Mouse (Mus musculus) splenic B cell, adult 2 months (primary cell): ENCODE measurements around the gene Slc22a1.
"Not testable (repeated sequence)": the region's sequence is repeated elsewhere in the genome, so short reads cannot be mapped to it uniquely, and the experiment has no call there.

ENCODE experiments used
- DNase-seq: peaks from one replicate; pipeline ENCODE4 v3.0.0-alpha.2; 2011; ENCODE audit warnings: low read depth, low spot score
- H3K27me3 ChIP-seq: 2 replicates; pipeline ENCODE4 v1.6.1; 2012; ENCODE audit warnings: mild to moderate bottlenecking, low read length, moderate library complexity, mixed read lengths; ENCODE audit not compliant: control insufficient read depth, poor library complexity, insufficient read depth, severe bottlenecking
- H3K36me3 ChIP-seq: 2 replicates; pipeline ENCODE4 v1.6.1; 2012; ENCODE audit warnings: mild to moderate bottlenecking, low read length, moderate library complexity, mixed read lengths; ENCODE audit not compliant: control insufficient read depth, poor library complexity, insufficient read depth, severe bottlenecking

The Slc22a1 gene

DNA sequence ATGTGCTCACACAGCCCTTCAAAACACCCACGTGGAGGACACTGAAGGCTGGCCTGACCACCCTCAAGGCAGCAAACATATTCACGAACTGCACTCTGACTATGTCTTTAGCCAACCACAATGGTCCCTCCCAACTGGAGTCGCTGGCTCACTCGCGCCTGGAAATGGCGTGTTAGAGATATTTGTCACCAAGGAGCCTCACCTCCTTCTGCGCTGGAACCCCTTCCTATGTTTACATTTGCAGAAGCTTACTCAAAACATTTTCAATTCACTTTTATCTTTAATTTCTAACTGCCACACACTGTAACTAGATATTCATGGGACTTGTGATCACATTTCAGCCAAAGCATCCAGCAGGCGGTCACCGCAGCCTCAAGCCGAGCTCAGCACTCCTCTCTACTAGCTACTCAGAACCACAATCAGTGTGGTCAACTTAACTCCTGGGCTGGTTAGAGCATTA lies 31.0 kb upstream of the Slc22a1 start:
- H3K36me3 ChIP-seq: peaks cover 1% of the 10 kb centered on the region; the same call in 1 of the 2 replicates
- DNase-seq: no peak
- H3K27me3 ChIP-seq: no peaks in the 10 kb centered on the region

DNA sequence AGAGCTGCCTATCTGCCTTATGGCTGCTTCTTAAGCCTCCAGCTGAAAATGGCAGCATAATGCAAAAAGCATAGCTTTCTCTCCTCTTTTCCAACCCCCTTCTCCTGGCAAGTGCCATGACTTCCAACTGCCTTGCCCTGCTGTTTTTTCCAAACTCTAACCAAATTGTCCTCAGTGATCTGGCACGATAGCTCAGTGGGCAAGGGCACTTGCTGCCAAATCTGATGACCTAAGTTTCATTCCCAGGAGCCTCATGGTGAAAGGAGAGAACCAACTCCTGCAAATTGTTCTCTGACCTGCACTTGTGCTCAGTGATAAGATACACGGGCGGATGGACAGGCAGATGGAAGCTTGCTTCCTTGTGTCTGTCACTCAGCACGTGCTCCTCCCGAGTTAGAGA lies 27.3 kb upstream of the Slc22a1 start:
- no peak for DNase-seq

DNA sequence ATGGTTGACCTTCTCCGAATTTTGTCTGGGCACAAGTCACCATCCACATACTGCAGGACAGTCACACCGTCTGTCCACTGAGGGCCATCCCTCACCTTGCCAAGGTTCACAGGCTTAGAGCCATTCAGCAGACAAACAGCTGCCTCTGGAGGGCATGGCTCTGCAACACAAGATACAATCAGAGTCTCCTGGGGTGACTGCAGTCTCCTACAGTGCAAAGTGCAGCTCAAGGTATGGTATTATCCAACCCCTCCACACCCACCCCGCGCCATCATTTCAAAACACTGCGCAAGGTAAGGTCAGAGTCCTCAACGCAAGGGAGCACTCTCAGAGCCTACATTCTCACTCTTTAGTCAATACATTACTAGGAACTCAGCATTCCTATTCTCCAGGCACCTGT lies 24.7 kb upstream of the Slc22a1 start:
- H3K27me3 ChIP-seq: no peaks in the 10 kb centered on the region

More for the DNA sequence above, 27.3 kb upstream of the Slc22a1 start:
- Histone ChIP-seq H3K27me3 (no peaks in the 10 kb centered on the region), H3K36me3 (peaks cover 1% of the 10 kb centered on the region; the same call in 1 of the 2 replicates)

DNA sequence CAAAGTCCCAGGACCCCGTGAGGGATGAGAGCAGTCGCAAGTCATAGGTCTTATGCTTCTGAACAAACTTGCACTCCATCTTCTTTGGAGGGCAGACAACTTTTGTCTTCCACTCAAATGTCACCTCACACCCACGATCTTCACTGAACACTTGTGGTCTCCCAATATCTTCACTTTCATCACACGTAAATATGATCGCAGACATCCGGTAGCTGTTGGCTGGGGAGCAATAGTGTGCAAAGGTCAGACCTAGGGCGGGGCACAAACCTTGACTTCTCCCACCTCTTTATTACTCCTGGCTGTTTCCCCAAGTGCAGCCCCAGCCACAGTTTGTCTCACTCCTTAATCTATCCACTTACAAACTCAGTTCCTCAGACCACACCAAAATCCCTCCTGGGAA lies 16.3 kb upstream of the Slc22a1 start:
- Histone ChIP-seq H3K36me3 (no peaks in the 10 kb centered on the region; the same call in 1 of the 2 replicates), H3K27me3 (no peaks in the 10 kb centered on the region)
- DNase-seq: no peak

More for the DNA sequence above, 24.7 kb upstream of the Slc22a1 start:
- DNase-seq: no peak
- peaks cover 1% of the 10 kb centered on the region; the same call in 1 of the 2 replicates for H3K36me3 ChIP-seq

DNA sequence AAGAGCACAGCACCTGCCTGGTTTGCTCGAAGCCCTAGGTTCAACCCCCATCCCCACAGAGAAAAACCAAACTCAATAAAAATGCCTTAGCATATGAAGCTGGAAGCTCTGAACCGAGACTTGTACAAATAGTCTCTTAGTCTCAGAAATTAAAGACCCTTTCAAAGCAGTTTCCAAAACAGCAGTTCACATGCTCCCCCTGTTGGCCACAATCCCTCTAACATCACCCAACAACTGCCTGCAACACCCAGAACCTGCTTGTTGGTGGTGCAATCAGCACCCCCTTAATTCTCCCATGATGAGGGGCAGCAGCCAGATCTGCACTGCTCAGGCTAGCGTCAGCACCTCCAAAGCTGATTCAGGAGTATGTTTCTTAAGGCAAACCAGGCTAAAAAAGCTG lies 13.9 kb upstream of the Slc22a1 start:
- H3K27me3 ChIP-seq: no peaks in the 10 kb centered on the region
- no peaks in the 10 kb centered on the region; the same call in 1 of the 2 replicates for H3K36me3 ChIP-seq
- DNase-seq: peak; percentile 4

DNA sequence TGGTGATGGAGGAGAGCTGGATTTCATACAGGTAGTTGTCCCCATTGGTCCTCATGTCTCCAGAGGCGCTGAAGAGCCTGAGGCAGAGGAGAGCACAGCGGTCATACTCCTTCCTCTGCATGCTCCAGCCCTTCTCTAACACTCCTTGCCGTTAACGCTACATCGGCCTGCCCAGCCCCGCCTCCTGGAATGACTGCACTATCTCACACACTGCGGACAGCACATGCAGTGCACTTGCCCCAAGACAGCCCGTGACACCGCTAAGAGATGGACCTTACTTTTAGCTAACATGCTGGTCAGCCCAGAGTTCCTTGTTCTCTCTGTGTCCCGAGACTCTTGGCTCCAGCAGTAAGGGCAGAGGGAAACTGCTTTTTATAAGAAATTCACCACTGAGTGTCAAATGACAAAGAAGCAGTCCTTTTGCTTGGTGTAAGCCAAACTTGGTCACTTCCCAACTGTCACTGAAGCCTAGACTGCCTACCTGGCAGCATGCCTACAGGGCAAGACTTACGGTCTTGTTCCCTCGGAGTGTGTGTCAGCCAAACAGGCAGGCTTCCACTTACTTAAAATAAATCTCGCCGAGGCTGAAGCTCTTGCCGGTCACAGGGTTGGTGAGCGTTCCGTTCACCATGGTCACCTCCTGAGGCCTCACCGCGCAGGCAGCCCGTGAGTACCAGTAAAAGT lies 12.9 kb upstream of the Slc22a1 start:
- no peaks in the 10 kb centered on the region; the same call in 1 of the 2 replicates for H3K36me3 ChIP-seq
- H3K27me3 ChIP-seq: no peaks in the 10 kb centered on the region
- no peak for DNase-seq

DNA sequence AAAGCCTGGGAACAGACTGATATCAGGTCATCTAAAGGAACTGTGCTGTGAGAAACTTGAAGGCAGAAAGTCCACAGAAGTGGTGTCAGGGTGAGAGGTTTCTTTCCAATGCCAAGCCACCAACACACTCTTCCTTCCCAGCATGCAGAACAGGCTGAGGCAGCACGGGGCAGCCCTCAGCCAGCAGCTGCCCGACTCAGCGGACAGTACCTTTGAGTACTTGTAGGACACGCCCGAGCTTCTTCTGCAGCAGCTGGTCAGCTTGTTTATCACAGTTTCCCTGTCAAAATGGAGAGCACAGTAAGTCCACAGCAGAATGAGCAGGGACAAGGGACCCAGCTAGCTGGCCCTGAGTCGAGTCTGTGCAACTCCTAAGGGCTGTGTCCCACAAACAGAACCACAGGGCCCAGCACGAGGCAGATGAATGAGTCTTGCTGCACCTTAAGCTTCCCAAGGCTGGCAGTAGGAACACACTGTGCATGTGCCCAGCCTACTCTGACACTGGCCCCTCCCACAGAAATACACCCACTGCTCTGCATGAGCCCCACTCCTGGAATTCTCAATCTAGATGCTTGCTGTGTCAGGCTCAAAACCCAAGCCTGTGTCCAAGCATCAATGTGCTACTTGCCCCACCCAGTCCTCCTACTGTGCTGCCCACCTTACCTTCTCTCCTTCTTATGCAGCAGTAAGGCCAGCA lies 9.4 kb upstream of the Slc22a1 start:
- Histone ChIP-seq H3K27me3 (no peaks in the 10 kb centered on the region), H3K36me3 (no peaks in the 10 kb centered on the region)
- DNase-seq: no peak

DNA sequence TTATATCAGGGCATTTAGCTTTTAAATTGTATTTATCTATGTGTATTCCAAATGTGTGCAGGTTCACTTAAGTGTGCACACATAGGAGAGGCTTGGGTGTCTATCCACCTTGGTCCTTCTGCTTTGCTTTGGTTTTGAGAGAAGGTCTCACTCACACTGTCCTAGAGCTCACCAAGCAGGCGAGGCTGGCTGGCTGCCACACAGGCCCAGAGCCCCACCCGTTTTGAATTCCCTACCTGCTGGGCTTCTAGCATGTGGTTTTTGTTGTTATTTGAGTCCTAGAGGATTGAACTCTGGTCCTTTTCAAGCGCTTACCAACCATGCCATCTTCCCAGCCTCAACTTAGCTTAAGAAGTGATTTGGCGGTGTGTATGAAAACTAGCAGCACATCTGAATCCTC lies 8.8 kb upstream of the Slc22a1 start:
- Histone ChIP-seq H3K36me3 (no peaks in the 10 kb centered on the region), H3K27me3 (no peaks in the 10 kb centered on the region)
- DNase-seq: no peak

DNA sequence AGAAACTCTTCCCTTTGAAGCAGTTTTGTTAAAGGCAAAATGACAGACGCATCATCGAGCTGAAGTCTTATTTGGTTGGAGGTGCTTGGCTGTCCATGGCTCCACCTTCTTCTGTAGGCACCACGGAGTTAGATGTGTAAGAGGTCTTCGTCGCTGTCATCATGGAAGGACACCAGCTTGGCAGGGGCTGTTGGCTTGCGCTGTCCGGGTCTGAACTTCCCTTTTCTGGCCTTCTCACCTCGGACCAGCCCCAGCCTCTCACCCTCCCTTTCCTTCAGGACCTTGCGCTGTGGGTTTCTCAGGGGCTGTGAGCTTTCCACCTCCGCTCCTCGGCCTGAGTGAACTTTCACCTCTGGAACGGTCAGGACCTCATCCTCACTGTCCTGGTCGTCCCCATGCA lies 8.0 kb upstream of the Slc22a1 start:
- no peaks in the 10 kb centered on the region for H3K36me3 ChIP-seq
- H3K27me3 ChIP-seq: no peaks in the 10 kb centered on the region
- no peak for DNase-seq

DNA sequence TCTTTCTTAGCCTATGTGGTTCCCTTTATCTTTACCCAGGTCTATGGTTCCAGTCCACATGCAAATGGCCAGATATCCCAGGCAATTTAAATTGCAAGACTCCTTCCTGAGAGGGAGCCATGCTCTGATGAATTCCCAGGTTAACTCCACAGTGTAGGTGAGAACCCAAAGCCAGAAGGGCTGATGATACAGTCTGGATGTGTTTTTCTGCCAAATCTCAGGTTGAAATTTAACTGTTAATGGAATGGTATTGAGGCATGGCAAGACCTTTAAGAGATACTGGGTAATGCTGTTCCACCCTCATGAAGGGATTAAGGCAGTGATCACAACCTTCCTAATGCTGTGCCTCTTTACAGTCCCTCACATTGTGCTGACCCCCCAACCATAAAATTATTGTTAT lies 2.6 kb upstream of the Slc22a1 start:
- no peak for DNase-seq
- H3K36me3 ChIP-seq: no peaks in the 10 kb centered on the region
- H3K27me3 ChIP-seq: no peaks in the 10 kb centered on the region

DNA sequence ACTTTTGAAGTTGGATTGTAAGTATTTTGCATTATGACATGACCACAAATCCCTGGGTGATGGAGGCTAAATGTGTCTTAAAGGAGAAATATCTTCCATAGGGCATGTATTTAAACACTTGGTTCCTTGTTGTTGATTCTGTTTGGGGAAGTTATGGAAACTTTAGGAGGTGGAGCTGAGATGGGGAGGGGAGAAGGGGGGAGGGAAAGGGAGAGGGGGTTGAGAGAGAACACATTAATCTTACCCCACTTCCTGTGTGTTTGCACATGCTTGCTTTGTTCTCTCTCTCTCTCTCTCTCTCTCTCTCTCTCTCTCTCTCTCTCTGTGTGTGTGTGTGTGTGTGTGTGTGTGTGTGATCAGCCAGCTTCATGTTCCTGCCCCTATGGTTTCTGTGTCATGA lies 1.5 kb upstream of the Slc22a1 start:
- no peaks in the 10 kb centered on the region for H3K36me3 ChIP-seq
- no peaks in the 10 kb centered on the region for H3K27me3 ChIP-seq
- no peak for DNase-seq

DNA sequence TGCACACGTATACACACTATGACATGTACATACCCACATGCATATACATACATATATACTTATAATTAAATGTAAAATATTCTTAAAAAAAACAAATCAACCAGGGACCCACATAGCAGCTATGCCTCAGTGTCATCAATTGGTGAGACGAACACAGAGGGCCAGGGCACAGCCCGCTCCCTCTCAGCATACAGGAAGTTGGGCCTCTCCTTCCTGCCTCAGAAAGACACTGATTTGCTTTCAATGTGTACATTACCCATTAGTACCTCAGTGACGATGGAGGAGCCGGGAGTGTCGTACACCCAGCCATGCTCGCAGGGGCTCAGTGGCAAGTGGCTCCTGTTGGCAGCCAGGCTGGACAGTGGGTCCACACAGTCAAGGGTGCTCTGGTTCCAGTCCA lies 649 bp downstream of the Slc22a1 start:
- DNase-seq, H3K27me3 ChIP-seq, H3K36me3 ChIP-seq: not testable (repeated sequence)

DNA sequence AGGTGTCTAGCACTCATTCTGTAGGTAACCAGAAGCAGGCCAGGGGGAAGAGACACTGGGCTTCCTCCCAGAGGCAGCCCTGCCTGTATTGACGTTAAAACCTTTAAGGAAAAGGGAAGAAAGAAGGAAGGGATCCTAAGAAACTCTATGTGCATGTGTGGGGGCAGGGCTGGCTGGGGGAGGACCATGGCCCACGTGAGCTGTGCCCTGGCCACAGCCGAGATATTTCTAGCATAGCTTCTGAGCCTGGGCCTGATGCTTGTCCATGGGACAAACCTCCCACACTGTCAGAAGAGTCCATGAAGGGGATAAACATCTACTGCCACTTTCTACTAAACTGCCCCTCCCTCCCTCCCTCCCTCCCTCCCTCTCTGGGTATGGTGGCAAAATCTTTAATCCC lies 1.8 kb downstream of the Slc22a1 start:
- H3K27me3 ChIP-seq: no peaks in the 10 kb centered on the region; the same call in 1 of the 2 replicates
- no peaks in the 10 kb centered on the region for H3K36me3 ChIP-seq
- no peak for DNase-seq

DNA sequence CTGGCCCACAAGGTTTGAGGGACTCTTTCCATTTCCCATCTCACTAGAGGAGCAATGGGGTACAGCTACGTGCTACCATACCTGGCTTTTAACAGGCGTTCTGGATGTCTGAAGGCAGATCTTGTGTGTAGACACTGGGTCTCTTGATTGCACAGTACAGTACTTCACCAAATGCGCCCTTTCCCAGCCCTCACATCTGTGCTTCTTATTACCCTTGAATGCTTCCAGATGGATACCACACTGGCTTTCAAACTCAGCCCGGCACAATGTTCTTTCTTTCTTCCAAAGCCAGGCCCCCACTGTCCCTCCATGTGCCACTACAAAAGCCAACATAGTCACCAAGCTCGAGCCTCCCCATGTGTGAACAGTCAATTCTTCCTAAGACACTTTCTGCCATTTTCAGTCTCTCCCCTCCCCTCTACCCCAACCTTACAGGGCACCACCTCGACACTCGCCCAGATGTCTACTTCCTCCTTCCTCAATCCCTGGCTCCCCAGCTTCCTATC lies 3.3 kb downstream of the Slc22a1 start:
- no peak for DNase-seq
- Histone ChIP-seq H3K27me3 (no peaks in the 10 kb centered on the region; the same call in 1 of the 2 replicates), H3K36me3 (no peaks in the 10 kb centered on the region)

DNA sequence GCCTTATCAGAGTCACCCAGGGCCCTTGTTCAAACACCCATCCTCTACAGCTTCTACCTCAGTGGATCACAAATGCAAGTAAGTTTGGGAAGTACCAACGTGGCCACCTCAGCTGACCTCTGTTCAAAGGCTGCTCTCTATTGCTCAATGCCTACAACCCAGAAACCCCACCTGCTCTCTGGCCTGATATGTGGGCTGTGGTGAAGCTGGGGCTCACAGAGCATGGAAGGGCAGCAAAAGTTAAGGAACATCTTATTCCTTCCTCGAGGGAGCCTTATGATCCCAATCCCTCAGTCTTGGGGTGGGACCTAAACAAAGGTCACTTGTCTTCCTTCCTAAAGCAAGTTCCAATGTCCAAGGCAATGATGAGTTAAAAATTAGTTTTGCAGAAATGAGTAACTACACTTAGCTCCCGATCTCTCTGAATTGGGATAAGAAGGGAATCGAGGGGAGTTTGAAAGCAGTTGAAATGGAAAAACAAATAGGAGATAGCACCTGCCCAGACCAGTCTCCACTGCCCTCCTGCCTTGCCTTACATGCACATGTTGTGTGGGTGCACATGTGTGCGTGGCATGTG lies 4.5 kb downstream of the Slc22a1 start:
- Histone ChIP-seq H3K27me3 (no peaks in the 10 kb centered on the region; the same call in 1 of the 2 replicates), H3K36me3 (no peaks in the 10 kb centered on the region)
- no peak for DNase-seq
